Mouse (Mus musculus) MEL (cell line): Measurements from ENCODE around the gene Gm21921. TPM values are rescaled to one million over a fixed set of nuclear protein-coding genes. Genes with fewer than 3 reads are reported as not detected.
"Not testable (repeated sequence)": the region's sequence is repeated elsewhere in the genome, so short reads cannot be mapped to it uniquely, and the experiment has no call there.

Source experiments
- DNase-seq: peaks from one replicate; pipeline ENCODE4 v3.0.0; 2011; ENCODE audit warnings: low read depth, low spot score
- H3K27ac ChIP-seq: 2 replicates; pipeline ENCODE4 v1.5.1; 2012; ENCODE audit warnings: low read depth, mild to moderate bottlenecking, control low read depth, low read length, moderate library complexity; ENCODE audit not compliant: control insufficient read depth
- H3K27me3 ChIP-seq, 2 experiments: fragments of 150-350 bp in 1 of 2; sonication (generic) in 1 of 2; 2 replicates each; pipeline ENCODE4 v1.6.1; 2012; ENCODE audit warnings: low read length in 2 of 2, mild to moderate bottlenecking in 2 of 2, improper control_type of control experiment in 1 of 2, moderate library complexity in 1 of 2; ENCODE audit not compliant: insufficient read depth in 2 of 2, control insufficient read depth in 1 of 2
- H3K36me3 ChIP-seq, 2 experiments: 2 replicates each; pipeline ENCODE4 v1.6.1; 2012 to 2014; ENCODE audit warnings: low read length in 2 of 2, improper control_type of control experiment in 1 of 2, inconsistent platforms in 1 of 2, mild to moderate bottlenecking in 1 of 2; ENCODE audit not compliant: insufficient read depth in 2 of 2, control insufficient read depth in 1 of 2
- H3K4me1 ChIP-seq, 2 experiments: fragments of 150-350 bp in 1 of 2; sonication (generic) in 1 of 2; 2 replicates each; pipeline ENCODE4 v1.6.1; 2012; ENCODE audit warnings: low read length in 2 of 2, improper control_type of control experiment in 1 of 2, mild to moderate bottlenecking in 1 of 2; ENCODE audit not compliant: insufficient read depth in 2 of 2, control insufficient read depth in 1 of 2
- H3K4me3 ChIP-seq, 2 experiments: fragments of 150-350 bp in 1 of 2; sonication (generic) in 1 of 2; 2 replicates each; pipeline ENCODE4 v1.5.1; 2012; ENCODE audit warnings: low read depth in 2 of 2, low read length in 2 of 2, mild to moderate bottlenecking in 2 of 2, moderate library complexity in 2 of 2, control low read depth in 1 of 2, improper control_type of control experiment in 1 of 2; ENCODE audit not compliant: control insufficient read depth in 1 of 2, insufficient read depth in 1 of 2
- H3K79me2 ChIP-seq: 2 replicates; pipeline ENCODE4 v1.6.1; 2012; ENCODE audit warnings: mild to moderate bottlenecking, low read length, moderate library complexity; ENCODE audit not compliant: control insufficient read depth, poor library complexity, insufficient read depth
- H3K9ac ChIP-seq: 2 replicates; pipeline ENCODE4 v1.6.1; 2012; ENCODE audit warnings: low read depth, mild to moderate bottlenecking, control low read depth, low read length, moderate library complexity; ENCODE audit not compliant: control insufficient read depth, poor library complexity, severe bottlenecking
- H3K9me3 ChIP-seq: fragments of 150-350 bp; sonication (generic); replicated peaks from 2 replicates; pipeline ENCODE4 v1.6.1; 2012; ENCODE audit warnings: mild to moderate bottlenecking, low read length, improper control_type of control experiment, moderate library complexity; ENCODE audit not compliant: insufficient read depth
- polyA plus RNA-seq, 2 experiments: library from polyadenylated mRNA; stranded (reverse) in 1 of 2; unstranded in 1 of 2; fragments of >175 nt in 1 of 2; fragments of >200 nt in 1 of 2; gene quantifications; 2 replicates each; pipeline versions ENCODE4 v1.2.1 to v1.2.4; 2012; ENCODE audit warnings: low replicate concordance in 2 of 2, low read depth in 1 of 2; ENCODE audit not compliant: insufficient read length in 2 of 2, insufficient read depth in 1 of 2, missing spikeins in 1 of 2
- total RNA-seq: library from RNA; depleted of rRNA; stranded (reverse); fragments of 300-350 nt; gene quantifications from 2 replicates; pipeline ENCODE4 v1.2.3, GENCODE M21; 2012; rRNA removed

Gene Gm21921
- total RNA-seq (not detected in 2 replicates), polyA plus RNA-seq (not detected)

DNA sequence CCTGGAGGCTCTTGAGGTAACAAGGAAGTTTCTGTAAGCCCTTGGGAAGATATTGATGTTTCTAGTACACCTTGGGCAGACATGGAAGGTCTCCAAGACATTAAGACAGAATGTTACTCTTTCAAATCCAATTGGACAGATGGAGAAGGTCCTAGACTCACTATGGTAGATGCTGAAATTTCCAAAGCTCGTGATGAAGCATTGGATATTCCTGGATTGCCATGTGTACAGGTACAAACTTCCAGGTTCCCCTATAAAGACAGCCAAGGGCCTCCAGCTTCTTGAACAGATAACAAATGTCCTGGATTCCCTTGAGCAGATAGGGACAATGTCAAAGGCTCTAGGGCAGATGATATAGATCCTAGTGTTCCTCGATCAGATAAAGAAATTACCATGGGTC is at the start of gene Gm21921:
Gm21921 (minus strand) TSS at position 101 of the 400 bp plus-strand sequence.
- H3K4me3 ChIP-seq, H3K9me3 ChIP-seq, H3K36me3 ChIP-seq, H3K9ac ChIP-seq, H3K79me2 ChIP-seq, H3K27me3 ChIP-seq, DNase-seq, H3K4me1 ChIP-seq, H3K27ac ChIP-seq: not testable (repeated sequence)
